Mouse (Mus musculus) G1E-ER4 (cell line): ENCODE data around the gene Cdk14. TPM values are rescaled to one million over a fixed set of nuclear protein-coding genes. Genes with fewer than 3 reads are reported as not detected.

Experiments used
- GATA1 ChIP-seq: IDR thresholded peaks from one replicate; pipeline ENCODE4 v1.8.0; 2012; ENCODE audit warnings: low read length, inconsistent platforms
- polyA plus RNA-seq: library from polyadenylated mRNA; stranded (reverse); fragments of >175 nt; gene quantifications from 2 replicates; pipeline ENCODE4 v1.2.3, GENCODE M21; 2012

Cdk14 gene
- polyA plus RNA-seq, 1 experiment: not detected

DNA sequence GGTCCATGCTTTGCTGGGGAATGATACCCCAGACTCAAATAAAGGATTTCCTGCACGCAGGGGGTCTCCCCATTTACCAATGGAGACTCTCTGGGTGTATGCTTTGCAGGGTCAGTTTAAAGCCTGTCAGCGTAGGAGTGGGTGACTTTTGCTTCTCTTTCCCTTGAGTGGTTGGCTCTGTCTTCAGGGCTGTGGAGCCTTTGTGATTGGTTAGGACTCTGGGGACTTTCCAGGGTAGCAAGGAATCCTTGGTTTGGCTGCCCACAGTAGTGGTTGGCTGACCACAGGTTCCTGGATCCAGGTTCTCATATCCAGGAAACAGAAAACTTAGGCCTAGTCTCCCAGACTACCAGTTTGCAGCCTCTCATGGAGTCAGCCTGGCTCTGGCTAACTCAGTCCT lies 76.4 kb downstream of the Cdk14 start:
- no peak for TF ChIP-seq GATA1

DNA sequence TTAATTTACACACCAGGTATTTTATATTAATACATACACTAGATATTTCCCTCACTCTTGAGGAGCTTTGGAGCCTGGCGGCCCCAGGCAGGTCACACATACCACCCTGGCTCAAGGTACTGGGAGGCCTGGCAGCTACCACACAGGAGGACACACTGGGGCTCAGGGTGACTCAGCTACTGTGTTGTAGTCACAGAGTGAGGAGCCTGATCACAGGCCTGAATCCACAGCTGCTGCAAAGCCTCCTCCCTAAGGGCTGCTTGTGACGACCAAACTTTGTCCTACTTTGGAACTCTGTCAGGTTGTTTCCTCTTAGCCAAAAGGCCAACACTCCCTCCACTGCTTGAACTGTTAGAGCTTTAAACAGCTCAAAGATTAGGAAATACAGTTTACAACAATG lies 76.8 kb downstream of the Cdk14 start:
- no peak for TF ChIP-seq GATA1

DNA sequence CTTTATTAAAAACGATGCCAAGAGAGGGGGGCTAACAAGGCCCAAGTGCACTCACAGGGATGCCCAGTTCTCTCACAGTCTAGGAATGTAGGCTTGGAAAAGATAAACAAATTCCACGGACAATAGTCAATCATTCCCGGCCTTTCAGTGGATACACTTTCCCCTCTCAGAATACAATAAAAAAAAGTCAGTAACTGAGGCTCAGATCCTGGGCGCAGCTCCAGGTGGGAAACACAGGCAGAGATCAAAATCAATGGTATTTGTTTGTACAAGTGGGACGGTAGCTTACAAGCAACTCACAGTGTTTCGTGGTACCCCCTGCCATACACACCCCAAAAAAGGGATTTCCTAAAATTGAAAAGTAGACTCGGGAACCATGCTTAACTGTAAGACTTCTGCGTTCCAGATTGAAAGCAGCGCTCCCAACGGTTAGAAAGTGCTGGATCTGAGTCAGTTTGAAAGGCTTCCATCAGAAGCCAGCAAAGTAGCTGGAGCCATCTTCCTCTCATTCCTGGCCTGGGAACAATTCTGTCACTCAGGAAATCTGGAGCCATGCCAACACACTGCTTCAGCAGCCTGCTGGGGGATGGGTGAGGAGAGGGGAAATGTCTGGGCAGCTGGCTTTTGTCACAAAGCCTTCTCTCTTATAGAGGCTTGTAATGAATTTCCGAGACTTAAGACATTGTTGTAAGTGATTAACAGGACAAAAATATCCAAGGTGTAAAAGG lies 77.5 kb downstream of the Cdk14 start:
- no peak for TF ChIP-seq GATA1

DNA sequence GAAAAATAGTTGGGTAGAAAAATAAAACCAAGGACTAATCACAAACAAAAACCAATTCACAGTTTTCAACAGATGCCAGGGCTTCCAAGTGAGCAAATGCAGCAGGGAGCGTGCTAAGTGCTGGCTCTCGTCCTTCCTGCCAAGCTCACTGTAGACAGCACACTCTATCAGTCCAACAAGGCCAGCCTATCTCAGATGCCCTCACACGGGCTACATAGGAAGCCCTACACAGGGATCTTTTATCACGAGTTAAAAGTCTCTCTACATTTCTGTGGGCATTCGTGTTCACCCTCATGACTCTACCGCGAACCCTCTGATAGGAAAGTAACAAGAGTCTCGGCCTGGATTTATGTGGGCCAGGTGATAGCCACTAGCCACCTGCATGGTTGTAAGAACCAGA lies 78.5 kb downstream of the Cdk14 start:
- TF ChIP-seq GATA1: no peak

DNA sequence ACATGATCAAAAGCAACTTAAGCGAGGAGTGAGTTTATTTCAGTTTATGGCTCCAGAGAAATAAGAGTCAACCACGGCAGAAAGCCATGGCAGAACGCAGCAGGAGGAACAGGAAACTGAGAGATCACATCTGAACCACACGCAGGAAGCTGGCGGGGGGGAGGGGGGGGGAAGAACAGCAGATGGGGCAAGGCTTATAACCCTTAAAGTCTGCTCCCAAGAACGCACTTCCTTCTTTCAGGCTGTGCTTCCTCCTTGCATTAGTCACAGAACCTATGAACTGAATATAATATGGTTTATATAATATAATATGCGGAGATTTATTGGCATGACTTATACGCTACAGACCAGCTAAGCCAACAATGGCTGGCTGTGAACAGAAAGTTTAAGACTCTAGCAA lies 86.2 kb downstream of the Cdk14 start:
- TF ChIP-seq GATA1: no peak

DNA sequence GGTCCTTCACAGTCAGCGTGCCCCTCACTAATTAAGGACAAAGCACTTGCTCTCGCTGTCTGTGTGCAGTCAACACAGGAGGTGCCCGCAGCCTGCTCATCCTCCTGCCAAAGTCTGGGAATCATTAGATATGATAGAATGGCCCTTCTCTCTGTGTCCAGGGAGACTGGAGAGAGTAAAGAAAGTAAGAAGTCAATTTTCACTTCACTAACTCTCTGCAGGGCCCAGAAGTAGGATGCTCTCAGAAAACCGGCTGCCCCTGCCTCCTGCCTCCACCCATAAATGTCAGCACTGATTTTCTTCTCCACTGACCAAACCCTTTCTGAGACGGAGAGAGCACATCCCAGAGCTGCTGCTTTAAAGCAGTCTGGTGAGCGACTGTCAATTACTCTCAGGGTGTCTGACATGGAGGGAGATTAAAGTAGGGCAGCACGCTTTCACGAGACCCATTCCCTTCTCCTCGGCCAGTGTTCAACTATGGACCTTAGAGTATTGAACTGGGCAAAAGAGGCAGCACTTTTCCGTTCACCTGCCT lies 89.1 kb downstream of the Cdk14 start:
- TF ChIP-seq GATA1: no peak

DNA sequence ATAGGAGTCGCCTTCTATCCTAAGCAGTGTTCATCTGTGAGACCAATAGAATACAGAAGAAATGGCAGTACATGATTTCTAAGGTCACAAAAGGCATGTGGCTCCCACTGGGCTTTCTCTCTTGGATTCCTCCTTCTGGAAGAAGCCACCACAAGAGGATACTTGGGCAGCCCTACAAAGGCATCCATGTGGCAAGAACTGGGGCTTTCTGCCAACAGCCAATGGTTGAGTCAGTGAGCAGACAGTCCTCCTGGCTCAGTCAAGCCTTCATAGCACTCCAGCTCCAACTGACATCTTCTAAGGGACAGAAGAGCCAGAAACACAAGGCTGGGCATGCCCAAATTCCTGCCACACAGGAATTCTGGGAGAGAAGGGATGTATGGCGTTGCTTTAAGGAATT lies 93.4 kb downstream of the Cdk14 start:
- no peak for TF ChIP-seq GATA1

DNA sequence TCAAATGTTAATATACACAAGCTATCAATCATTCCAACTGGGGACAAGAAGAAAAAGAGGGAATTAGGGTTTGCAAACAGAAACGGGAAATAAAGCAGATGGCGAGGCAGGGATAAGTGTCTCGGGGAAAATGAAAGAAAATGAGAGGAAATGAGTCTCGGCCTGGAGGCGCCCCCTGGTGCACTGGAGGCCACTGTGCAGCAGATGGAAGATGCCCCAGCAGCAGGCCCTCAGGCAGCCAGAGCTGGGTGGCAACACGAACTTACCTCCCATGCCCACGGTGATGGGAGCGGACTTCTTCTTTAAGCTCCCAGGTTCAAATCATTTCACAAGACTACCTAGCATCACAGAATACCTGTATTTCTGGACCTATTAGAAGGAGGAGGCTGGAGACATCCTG lies 97.4 kb downstream of the Cdk14 start:
- TF ChIP-seq GATA1: no peak

DNA sequence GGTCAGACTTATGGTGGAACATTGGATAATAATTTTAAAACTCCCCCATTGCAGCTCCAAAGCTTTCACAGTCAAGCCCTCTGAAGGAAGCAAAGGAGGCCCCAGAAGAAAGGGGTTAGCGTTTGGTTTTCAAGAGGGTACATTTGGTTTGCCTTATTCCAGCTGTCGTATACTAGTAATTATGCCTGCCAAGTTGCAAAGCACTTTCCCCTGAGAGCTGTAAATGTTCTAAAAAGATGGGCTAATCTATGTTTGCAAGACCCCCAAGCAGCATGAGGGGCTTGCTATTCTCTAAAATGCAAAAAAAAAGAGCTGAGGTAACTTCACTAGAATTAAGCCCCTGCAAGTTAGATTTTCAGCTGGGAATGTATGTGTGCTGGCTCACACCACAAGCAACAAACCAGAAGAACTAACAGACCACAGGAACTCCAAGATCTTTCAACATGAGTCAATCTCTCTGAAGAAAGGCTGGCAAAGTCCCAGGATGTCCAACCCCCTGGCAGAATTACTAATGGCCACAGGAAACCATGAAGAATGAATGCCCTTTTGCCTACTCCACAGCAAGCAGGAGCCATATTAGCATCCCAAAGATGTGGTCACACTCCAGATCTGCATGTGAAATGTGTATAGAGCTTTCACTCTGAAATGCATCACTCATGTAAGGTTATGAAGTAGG lies 99.5 kb downstream of the Cdk14 start:
- no peak for TF ChIP-seq GATA1

DNA sequence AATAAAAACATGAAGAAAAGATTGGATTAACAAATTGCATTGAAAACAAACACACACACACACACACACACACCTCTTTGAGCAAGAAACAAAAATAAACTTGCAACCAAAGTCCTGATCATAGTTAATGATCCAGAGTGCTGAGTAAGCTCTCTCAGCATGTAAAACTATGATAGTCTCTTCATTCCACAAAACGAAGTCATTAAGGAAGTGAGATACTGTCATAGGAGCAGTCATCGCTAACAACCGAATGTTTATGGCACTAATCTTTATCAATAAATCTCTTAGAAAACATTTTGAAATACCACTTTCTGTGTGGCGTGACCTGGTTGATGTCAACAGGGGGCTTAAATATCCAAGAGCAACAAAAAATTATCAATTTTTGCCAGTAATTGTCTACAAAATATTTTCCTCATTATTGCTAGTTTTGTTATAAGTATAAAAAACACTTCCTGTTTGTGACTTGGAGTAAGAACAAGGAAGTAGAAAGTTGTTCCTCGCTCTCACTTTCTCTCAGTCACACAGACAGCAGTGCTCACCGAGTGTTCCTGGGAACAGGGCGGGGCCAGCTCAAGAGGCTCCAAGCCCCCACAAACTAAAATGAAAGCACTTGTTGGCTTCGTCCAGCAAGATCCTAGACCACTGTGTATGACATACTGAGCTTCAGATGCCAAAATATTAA lies 100.1 kb downstream of the Cdk14 start:
- no peak for TF ChIP-seq GATA1

DNA sequence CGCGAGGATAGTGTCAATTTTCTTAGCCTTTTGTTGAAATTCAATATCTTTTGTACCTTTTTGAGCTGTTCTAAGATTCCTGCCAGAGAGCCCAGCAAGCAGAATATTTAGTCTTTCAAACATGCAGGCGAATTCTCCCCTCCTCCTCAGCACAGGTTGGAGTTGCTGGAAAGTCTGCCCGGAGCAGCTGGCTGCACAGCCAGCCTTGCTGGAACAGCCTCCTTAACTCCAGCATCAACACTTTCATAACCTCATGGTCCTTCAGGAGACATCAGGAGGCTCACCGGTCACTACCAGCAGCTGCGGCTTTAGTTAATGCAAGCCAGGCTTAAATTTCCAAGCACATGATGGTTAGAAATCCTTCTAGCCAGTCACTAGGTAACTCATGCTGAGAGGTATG lies 105.8 kb downstream of the Cdk14 start:
- TF ChIP-seq GATA1: no peak

DNA sequence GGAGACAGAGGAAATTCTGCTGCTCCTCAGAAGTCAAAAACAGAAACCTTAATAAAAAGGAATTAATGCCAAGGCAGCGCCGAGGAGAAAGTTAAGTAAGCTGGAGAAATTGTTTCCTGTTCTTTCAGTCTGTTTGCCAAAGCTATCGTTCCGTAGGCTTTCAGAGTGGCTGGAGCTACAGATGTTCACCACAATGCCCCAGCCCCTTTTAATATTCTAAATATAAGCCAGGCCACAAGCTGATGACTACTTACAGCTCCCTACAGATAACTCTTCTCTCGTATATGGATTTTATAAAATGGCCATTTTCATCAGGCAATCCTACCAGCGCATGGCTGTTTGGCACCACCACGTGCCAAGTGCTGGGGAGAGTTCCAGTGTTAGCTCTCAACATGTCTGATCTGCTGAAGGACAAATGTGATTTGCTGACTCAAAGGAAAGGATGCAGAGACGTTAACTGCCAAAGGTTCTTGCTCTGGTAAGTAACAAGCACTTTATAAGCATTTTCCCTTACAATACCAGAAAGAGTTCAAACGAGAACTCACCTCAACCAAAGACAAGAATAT lies 106.8 kb downstream of the Cdk14 start:
- TF ChIP-seq GATA1: no peak

DNA sequence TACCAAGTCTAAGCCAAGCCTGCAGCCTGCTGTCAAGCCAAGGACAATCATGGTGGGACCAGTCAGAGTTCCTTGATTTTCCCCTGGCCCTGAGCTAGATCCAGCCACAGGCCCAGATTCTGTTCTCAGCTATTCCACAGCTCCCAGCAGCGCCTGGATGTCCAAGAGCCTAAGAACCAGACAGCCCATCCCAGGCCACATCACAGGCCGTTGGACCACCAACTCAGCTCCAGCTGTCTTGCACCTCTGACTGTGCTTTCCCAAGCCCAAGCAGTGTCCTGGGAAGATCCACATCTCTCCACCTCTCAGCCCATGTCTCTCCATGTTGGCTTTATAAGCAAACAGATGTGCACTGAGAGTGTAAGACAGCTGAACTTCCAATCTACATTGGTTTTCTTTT lies 114.8 kb downstream of the Cdk14 start:
- TF ChIP-seq GATA1: no peak

DNA sequence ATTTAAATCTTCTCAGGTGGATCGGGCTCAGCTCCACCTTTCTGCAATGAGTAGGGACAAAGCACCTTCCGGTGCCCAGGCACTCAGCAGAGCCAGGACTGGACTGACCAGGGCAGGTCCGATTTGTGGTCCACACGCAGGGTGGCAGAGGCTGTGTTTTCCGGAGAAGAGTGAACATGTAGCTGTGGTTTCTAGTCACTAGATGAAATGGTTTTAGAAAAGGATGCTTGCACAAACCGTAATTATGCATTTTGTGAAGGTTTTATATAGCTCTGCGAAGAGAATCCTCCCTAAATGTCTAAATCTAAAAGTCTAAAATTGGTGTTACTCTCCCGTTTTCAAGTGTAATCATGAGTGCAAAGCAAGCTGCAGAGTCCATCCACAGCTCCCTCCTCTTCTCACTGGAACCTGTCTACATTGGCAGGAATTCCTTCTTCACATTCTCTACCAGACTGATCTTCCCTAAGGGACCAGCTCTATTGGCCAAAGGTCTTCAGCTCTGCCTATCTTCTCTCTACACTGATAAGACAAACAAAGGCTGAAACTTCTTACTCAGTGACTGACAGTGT lies 116.9 kb downstream of the Cdk14 start:
- no peak for TF ChIP-seq GATA1

DNA sequence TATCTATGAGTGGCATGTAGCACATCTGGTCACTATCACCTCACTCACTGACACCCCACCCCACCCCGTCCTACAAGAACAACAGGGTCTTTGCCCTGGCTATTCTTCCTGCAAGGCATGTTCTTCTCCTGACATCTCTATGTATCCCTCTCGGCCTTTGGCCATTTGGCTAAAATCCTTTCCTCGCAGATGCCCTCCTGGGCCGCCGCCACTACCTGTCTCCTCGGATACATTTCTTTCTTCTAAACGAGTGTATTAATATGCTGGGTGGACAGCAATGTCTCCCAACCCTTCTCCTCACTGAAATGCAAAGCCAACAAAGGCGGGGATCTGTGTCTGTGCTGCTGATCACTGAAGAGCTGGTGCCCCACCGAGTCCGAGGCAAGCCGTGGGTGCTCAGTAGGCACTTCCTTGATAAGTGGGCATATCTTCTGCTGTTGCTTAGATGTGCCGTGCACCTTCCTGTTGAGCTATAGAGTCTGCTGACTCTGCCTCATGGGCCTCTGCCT lies 118.5 kb downstream of the Cdk14 start:
- no peak for TF ChIP-seq GATA1

DNA sequence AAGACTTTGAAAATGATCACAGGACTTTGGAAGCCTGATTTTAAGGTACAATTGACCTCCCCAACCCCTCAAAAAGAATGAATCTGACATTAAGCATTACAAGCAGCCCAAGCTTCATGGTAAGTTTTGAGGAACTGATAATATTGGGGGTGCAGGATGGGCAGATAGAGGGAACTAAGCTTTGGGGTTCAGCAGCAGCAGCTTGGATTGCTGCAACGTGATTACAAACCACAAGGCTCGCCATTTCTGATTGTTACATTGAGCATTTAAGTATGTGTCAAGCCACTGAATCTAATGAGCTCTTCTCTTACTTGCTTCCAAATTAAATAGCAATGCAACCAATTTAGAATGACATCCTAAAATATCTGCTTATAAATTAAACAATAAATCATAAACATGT lies 119.1 kb downstream of the Cdk14 start:
- no peak for TF ChIP-seq GATA1
